Mouse (Mus musculus) monocyte, adult 2 months (primary cell): ENCODE data around the gene Gm20388.

Experiments
- DNase-seq, 2 experiments: peaks; one replicate each; pipeline ENCODE4 v3.0.0; 2022; ENCODE audit warnings: low spot score in 2 of 2, low read depth in 1 of 2

The Gm20388 gene

GRCm38 (mm10) chr8:121001951-121002350, 1091.3 kb downstream of the Gm20388 start:
- DNase-seq, result no peak

GRCm38 (mm10) chr8:121002871-121003539, 1092.4 kb downstream of the Gm20388 start:
- no peak for DNase-seq

- DNase-seq, result no peak
Observed at GRCm38 (mm10) chr8:121003639-121004038, 1093.0 kb downstream of the Gm20388 start.

GRCm38 (mm10) chr8:121013318-121013717, 1102.7 kb downstream of the Gm20388 start:
- DNase-seq, result no peak

GRCm38 (mm10) chr8:121016621-121017020, 1106.0 kb downstream of the Gm20388 start:
- no peak for DNase-seq

GRCm38 (mm10) chr8:121018236-121018635, 1107.6 kb downstream of the Gm20388 start:
- no peak for DNase-seq

- no peak for DNase-seq
Observed at GRCm38 (mm10) chr8:121021488-121021887, 1110.8 kb downstream of the Gm20388 start.

- DNase-seq, result no peak
Observed at GRCm38 (mm10) chr8:121023003-121023402, 1112.4 kb downstream of the Gm20388 start.

- DNase-seq, result no peak
Observed at GRCm38 (mm10) chr8:121023736-121024135, 1113.1 kb downstream of the Gm20388 start.

- DNase-seq, result no peak
Observed at GRCm38 (mm10) chr8:121025486-121025885, 1114.8 kb downstream of the Gm20388 start.

- DNase-seq, result no peak
Observed at GRCm38 (mm10) chr8:121027787-121028186, 1117.1 kb downstream of the Gm20388 start.

GRCm38 (mm10) chr8:121029076-121029475, 1118.4 kb downstream of the Gm20388 start:
- no peak for DNase-seq

- DNase-seq, result no peak
Observed at GRCm38 (mm10) chr8:121030496-121031040, 1119.9 kb downstream of the Gm20388 start.

- DNase-seq, result no peak
Observed at GRCm38 (mm10) chr8:121033299-121034013, 1122.8 kb downstream of the Gm20388 start.

- no peak for DNase-seq
Observed at GRCm38 (mm10) chr8:121035611-121036010, 1125.0 kb downstream of the Gm20388 start.

- DNase-seq, result no peak
Observed at GRCm38 (mm10) chr8:121043719-121044440, 1133.2 kb downstream of the Gm20388 start.

GRCm38 (mm10) chr8:121047441-121047840, 1136.8 kb downstream of the Gm20388 start:
- no peak for DNase-seq

- DNase-seq, result no peak
Observed at GRCm38 (mm10) chr8:121058081-121058480, 1147.4 kb downstream of the Gm20388 start.

- DNase-seq, result no peak
Observed at GRCm38 (mm10) chr8:121059098-121059497, 1148.5 kb downstream of the Gm20388 start.

- no peak for DNase-seq
Observed at GRCm38 (mm10) chr8:121062521-121062920, 1151.9 kb downstream of the Gm20388 start.

- DNase-seq, result no peak
Observed at GRCm38 (mm10) chr8:121063649-121064048, 1153.0 kb downstream of the Gm20388 start.

- no peak for DNase-seq
Observed at GRCm38 (mm10) chr8:121071454-121071853, 1160.8 kb downstream of the Gm20388 start.
